Mouse (Mus musculus): ENCODE results near the gene Heatr5a. TPM values are rescaled to one million over a fixed set of nuclear protein-coding genes. Genes with fewer than 3 reads are reported as not detected.

The Heatr5a gene
- polyA plus RNA-seq, 1 experiment, result 0.07 TPM

DNA sequence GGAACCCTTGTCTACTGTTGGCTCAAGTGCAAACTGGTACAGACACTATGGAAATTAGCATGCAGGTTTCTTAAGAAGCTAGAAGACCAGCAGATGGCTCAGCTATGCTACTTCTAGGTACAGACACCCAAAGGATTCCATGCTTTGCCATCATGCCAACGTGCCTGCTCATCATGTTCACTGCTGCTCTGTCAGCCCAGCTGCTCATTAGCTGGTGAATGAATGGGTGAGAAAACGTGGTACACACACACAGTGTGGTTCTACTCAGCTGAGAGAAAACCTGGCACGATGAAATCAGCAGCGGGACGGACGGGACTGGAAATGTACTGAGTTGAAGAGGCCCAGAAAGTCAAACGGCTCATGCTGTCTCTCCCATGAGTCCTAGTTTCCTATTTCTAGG, 70.6 kb downstream of the Heatr5a start:
- Histone ChIP-seq H3K4me3 (replicated peaks) (no peak overlapping the region), H3K36me3 (ENCODE audit: control insufficient read depth) (peaks cover 59% of the 10 kb centered on the region), H3K9me3 (ENCODE audit: control insufficient read depth, low read length) (no peaks in the 10 kb centered on the region), H3K27me3 (ENCODE audit: control insufficient read depth) (no peaks in the 10 kb centered on the region), H3K4me1 (ENCODE audit: control insufficient read depth) (no peaks in the 10 kb centered on the region)
- no peak for TF ChIP-seq TAL1 (IDR thresholded peaks at IDR 0.05; ENCODE audit: low read length)
- TF ChIP-seq GATA1 (IDR thresholded peaks at IDR 0.05; ENCODE audit: low read length), result no peak

DNA sequence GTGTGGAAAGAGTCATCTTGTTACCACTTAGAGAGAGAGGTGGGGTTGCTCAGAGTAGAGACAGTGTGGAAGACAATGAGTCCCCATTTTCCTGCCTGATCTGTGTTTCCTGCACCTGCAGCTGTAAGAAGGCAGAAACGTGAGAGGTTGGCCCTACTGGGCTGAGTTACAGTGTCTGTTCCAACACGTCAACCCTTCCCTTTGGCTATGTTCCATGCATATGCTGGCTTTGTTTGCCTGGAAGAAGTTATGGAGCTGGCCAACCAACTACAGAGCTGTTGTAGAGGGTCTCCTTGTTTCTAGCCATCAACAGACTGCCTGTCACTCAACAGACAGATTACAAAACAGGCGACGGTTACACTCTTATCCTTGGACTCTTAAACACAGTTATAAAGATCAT, 74.2 kb downstream of the Heatr5a start:
- TF ChIP-seq TAL1 (IDR thresholded peaks at IDR 0.05; ENCODE audit: low read length) (no peak), GATA1 (IDR thresholded peaks at IDR 0.05; ENCODE audit: low read length) (no peak)
- no peak overlapping the region for H3K4me3 ChIP-seq (replicated peaks)
- H3K9me3 ChIP-seq (ENCODE audit: control insufficient read depth, low read length), result no peaks in the 10 kb centered on the region
- H3K27me3 ChIP-seq (ENCODE audit: control insufficient read depth), result no peaks in the 10 kb centered on the region
- peaks cover 77% of the 10 kb centered on the region for H3K36me3 ChIP-seq (ENCODE audit: control insufficient read depth)
- H3K4me1 ChIP-seq (ENCODE audit: control insufficient read depth), result no peaks in the 10 kb centered on the region

DNA sequence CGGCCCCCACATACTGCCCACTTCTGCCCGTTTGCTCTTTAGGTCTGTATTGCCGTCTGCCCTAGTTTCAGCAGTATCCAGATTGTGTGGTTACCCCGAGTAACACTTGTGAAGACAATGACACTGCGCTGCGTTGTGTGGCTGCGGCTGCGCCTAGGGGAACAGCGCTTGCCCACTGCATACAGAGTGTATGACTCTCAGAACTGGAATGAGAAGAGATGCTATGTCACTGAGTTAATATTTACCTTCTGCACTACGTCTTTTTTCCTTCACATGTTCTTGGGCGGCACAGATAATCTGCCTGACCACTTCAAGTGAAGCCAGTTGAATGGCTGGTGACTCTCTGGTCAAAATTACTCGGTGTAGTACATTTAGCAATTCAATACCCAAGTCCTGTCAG, 82.5 kb downstream of the Heatr5a start:
- H3K4me1 ChIP-seq (ENCODE audit: control insufficient read depth), result peaks cover 13% of the 10 kb centered on the region
- no peak overlapping the region for H3K4me3 ChIP-seq (replicated peaks)
- H3K27me3 ChIP-seq (ENCODE audit: control insufficient read depth), result no peaks in the 10 kb centered on the region
- TF ChIP-seq GATA1 (IDR thresholded peaks at IDR 0.05; ENCODE audit: low read length) (no peak), TAL1 (IDR thresholded peaks at IDR 0.05; ENCODE audit: low read length) (no peak)
- no peaks in the 10 kb centered on the region for H3K9me3 ChIP-seq (ENCODE audit: control insufficient read depth, low read length)
- H3K36me3 ChIP-seq (ENCODE audit: control insufficient read depth), result peaks cover 85% of the 10 kb centered on the region

DNA sequence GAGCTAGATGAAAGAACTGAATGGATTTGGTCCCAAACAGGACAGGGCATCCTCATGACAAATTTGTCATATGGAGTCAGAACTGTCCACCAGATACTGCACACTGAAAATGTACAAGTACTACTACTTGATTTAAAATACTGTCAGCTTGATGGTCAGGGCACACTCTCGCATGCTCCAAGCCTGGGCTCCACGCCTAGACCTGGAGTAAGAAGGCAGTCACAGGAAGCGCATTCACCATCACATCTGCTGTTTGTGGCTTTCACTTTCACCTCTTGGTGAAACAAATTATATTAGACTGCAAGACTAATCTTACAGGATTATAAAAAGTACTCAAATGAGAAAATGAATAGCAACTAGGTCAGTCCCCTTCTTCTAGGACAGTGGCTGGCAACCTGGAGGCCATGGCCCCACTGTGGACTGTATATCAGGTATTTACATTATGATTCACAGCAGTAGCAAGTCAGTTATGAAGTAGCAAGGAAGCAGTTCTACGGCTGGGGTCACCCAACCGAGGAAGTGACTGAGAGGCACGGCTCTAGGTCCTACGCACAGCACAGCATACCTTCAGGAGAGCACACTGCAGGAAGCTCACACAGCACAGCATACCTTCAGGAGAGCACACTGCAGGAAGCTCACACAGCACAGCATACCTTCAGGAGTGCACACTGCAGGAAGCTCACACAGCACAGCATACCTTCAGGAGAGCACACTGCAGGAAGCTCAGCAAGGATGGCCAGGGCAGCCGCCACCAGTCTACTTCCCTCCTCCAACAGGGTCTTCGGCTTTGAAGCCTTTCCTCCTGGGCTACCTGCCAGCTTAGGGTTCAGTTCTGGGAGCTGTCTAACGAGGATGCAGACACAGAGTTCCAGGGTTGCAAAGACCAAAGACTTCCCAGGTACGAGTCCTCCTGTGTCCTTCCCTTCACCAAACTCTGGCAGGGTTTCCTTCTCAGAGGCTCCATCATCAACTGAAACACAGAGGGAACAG, 83.5 kb downstream of the Heatr5a start:
- Histone ChIP-seq H3K4me1 (ENCODE audit: control insufficient read depth) (peaks cover 22% of the 10 kb centered on the region), H3K27me3 (ENCODE audit: control insufficient read depth) (no peaks in the 10 kb centered on the region), H3K4me3 (replicated peaks) (no peak overlapping the region), H3K36me3 (ENCODE audit: control insufficient read depth) (peaks cover 85% of the 10 kb centered on the region), H3K9me3 (ENCODE audit: control insufficient read depth, low read length) (no peaks in the 10 kb centered on the region)
- TF ChIP-seq GATA1 (IDR thresholded peaks at IDR 0.05; ENCODE audit: low read length), result no peak
- no peak for TF ChIP-seq TAL1 (IDR thresholded peaks at IDR 0.05; ENCODE audit: low read length)

DNA sequence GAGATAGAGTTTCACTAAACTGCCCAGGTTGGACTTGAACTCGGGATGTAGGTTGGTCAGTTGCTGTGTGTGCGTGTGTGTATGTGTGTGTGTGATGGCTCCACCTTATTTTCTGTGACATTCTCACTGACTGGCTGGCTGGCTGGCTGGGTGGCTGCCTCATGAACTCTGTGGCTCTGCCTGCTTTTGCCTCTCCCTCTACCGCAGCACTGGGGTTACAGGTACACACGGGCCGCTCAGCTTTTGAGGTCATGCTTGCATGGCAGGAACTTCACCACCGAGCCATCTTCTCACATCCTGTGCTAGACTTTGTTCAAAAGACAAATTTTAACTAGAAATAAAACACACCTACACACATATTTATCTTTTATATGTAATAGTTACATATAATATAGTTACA, 84.8 kb downstream of the Heatr5a start:
- Histone ChIP-seq H3K4me1 (ENCODE audit: control insufficient read depth) (peaks cover 29% of the 10 kb centered on the region), H3K27me3 (ENCODE audit: control insufficient read depth) (no peaks in the 10 kb centered on the region), H3K36me3 (ENCODE audit: control insufficient read depth) (peaks cover 88% of the 10 kb centered on the region), H3K9me3 (ENCODE audit: control insufficient read depth, low read length) (no peaks in the 10 kb centered on the region), H3K4me3 (replicated peaks) (no peak overlapping the region)
- TF ChIP-seq TAL1 (IDR thresholded peaks at IDR 0.05; ENCODE audit: low read length), result no peak
- no peak for TF ChIP-seq GATA1 (IDR thresholded peaks at IDR 0.05; ENCODE audit: low read length)

DNA sequence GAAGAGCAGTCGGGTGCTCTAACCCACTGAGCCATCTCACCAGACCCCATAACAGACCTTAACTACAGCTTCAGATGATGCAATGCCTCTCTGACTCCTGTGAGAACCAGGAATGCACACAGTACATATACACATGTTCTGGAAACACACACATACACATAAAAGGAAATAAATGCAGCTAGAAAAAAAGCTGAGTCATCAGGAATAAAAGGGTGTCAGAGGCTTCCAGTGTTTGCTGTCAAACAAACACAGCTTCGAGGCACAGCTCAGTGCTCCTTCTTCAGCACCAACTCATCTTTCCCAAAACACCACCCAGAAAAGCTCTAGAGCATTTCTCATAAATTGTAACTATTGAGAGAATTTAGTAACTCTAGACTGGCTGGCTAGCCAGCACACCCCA, 86.3 kb downstream of the Heatr5a start:
- H3K36me3 ChIP-seq (ENCODE audit: control insufficient read depth), result peaks cover 90% of the 10 kb centered on the region
- peaks cover 33% of the 10 kb centered on the region for H3K4me1 ChIP-seq (ENCODE audit: control insufficient read depth)
- no peaks in the 10 kb centered on the region for H3K9me3 ChIP-seq (ENCODE audit: control insufficient read depth, low read length)
- no peaks in the 10 kb centered on the region for H3K27me3 ChIP-seq (ENCODE audit: control insufficient read depth)
- H3K4me3 ChIP-seq (replicated peaks), result no peak overlapping the region
- TF ChIP-seq TAL1 (IDR thresholded peaks at IDR 0.05; ENCODE audit: low read length) (no peak), GATA1 (IDR thresholded peaks at IDR 0.05; ENCODE audit: low read length) (no peak)

DNA sequence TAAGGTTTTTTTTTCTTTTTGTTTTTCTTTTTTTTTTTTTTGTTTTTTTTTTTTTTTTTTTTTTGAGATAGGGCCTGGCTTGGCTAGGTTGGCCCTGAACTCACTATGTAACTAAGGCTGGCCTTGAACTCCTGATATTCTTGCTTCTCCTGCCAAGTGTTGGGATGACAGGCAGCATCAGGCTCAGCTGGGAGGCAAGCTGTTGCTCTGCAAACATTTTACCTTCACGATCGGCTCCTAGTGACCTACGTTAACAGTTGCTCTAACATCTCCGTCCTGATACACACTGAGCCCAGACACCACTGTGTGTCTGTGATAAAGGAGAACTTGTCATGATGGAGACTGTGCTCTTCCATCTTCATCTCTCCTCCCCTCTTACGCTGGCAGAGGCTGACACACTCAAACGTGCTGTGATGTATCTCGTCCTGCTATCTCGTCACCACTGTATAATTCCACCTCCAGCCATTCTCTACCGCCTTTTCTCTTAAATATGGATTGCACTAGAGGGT, 87.8 kb downstream of the Heatr5a start:
- peaks cover 87% of the 10 kb centered on the region for H3K36me3 ChIP-seq (ENCODE audit: control insufficient read depth)
- H3K4me1 ChIP-seq (ENCODE audit: control insufficient read depth), result peaks cover 33% of the 10 kb centered on the region
- peak; percentile 73 for TF ChIP-seq TAL1 (IDR thresholded peaks at IDR 0.05; ENCODE audit: low read length)
- peak; percentile 31; the same call in 1 of the 2 replicates for TF ChIP-seq GATA1 (IDR thresholded peaks at IDR 0.05; ENCODE audit: low read length)
- H3K4me3 ChIP-seq (replicated peaks), result no peak overlapping the region
- H3K9me3 ChIP-seq (ENCODE audit: control insufficient read depth, low read length), result no peaks in the 10 kb centered on the region
- H3K27me3 ChIP-seq (ENCODE audit: control insufficient read depth), result no peaks in the 10 kb centered on the region

DNA sequence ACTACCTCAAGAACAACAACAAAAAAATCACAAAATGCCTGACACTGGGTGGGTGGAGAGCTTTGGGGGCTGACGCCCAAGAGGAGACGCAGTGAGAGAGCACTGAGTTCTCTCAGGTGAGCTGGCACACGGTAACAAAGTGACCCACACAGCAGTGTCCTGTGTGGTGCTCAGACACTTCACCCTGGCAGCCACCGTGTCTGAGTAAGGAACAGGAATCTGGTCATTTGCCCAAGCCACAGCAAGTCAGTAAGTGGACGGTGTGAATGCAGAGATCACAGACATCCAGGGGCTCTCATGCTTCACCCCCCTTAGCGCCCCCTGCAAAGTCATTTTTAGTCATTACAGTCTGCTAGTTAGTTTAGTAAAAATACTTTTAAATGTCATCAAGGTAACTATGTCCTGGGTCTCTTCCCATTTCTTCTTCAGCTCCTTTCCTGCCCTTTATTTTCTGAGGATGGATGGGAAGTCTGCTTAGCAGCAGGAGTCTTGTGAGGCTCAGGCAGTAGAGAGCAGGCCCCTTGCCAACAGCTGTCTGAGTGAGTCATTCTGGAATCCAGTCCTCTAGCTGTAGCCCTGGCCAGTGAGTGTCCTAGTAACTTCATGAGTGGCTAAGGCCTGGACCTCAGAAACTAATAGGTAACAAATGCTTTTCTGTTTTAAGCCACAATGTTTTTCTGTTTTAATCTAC, 88.4 kb downstream of the Heatr5a start:
- H3K4me3 ChIP-seq (replicated peaks), result no peak overlapping the region
- peaks cover 33% of the 10 kb centered on the region for H3K4me1 ChIP-seq (ENCODE audit: control insufficient read depth)
- H3K36me3 ChIP-seq (ENCODE audit: control insufficient read depth), result peaks cover 86% of the 10 kb centered on the region
- no peaks in the 10 kb centered on the region for H3K27me3 ChIP-seq (ENCODE audit: control insufficient read depth)
- H3K9me3 ChIP-seq (ENCODE audit: control insufficient read depth, low read length), result no peaks in the 10 kb centered on the region
- TF ChIP-seq GATA1 (IDR thresholded peaks at IDR 0.05; ENCODE audit: low read length) (no peak), TAL1 (IDR thresholded peaks at IDR 0.05; ENCODE audit: low read length) (no peak)

DNA sequence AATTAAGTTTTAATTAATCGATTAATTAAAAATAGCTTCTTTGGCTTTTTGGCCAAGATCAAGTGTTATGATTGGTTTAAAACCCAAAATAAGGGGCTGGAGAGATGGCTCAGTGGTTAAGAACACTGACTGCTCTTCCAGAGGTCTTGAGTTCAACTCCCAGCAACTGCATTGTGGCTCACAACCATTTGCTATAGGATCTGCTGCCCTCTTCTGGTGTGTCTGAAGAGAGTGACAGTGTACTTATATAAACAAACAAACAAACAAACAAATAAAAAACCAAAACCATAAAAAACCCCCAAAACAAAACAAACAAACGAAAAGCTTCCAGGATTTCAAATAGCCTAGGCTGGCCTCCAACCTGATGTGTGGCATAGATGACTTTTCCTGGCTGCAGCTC, 89.3 kb downstream of the Heatr5a start:
- Histone ChIP-seq H3K27me3 (ENCODE audit: control insufficient read depth) (no peaks in the 10 kb centered on the region), H3K9me3 (ENCODE audit: control insufficient read depth, low read length) (no peaks in the 10 kb centered on the region), H3K36me3 (ENCODE audit: control insufficient read depth) (peaks cover 86% of the 10 kb centered on the region), H3K4me1 (ENCODE audit: control insufficient read depth) (peaks cover 33% of the 10 kb centered on the region), H3K4me3 (replicated peaks) (no peak overlapping the region)
- TF ChIP-seq GATA1 (IDR thresholded peaks at IDR 0.05; ENCODE audit: low read length), result no peak
- TF ChIP-seq TAL1 (IDR thresholded peaks at IDR 0.05; ENCODE audit: low read length), result no peak
